ENCODE assay signal across 8 mouse cellular contexts in genomic region chr13:100744036-100744744, GRCm38 (mm10). TPM values are rescaled to one million over a fixed set of nuclear protein-coding genes. Genes with fewer than 3 reads are reported as not detected.
A peak's percentile ranks its signal among the peaks of the same experiment; 100 is the strongest.
DNase-seq lines count a peak whose midpoint lies in the region; ATAC-seq and TF ChIP-seq lines count a peak whose summit lies in the region.

Gene Mrps36, minus strand, starts transcription at chr13:100744659.

- DNase-seq in 3134 (ENCODE audit: extremely low read depth, insufficient read length, low spot score): peak; percentile 91
- DNase-seq in adrenal gland, postnatal 36 days: peak; percentile 96 to 98
- DNase-seq in heart, adult 2 months: peak; percentile 94 to 95
- DNase-seq in kidney, adult 8-10 months: peak; percentile 96 to 97
- DNase-seq in spleen, postnatal 10 days (ENCODE audit: low spot score in 2 of 2): peak; percentile 94 to 97

- TF ChIP-seq EP300 in heart, adult 2 months (IDR thresholded peaks at IDR 0.05; ENCODE audit: insufficient read depth, low read depth, low read length): peak; percentile 26; the same call in 1 of the 2 replicates

- H3K27ac ChIP-seq in embryonic facial prominence, embryonic 13.5 days: peak within 1 kb of the TSS; percentile 93
- H3K27ac ChIP-seq in heart, adult 2 months: peak within 1 kb of the TSS; percentile 97
- H3K27ac ChIP-seq in limb, embryonic 13.5 days: peak within 1 kb of the TSS; percentile 87
- peak within 1 kb of the TSS; percentile 97 for H3K27ac ChIP-seq in midbrain, embryonic 16.5 days (ENCODE audit: low read length)

- H3K4me2 ChIP-seq in embryonic facial prominence, embryonic 13.5 days: peak within 1 kb of the TSS; percentile 67
- peak within 1 kb of the TSS; percentile 66 for H3K4me2 ChIP-seq in limb, embryonic 13.5 days (replicated peaks)
- H3K4me2 ChIP-seq in midbrain, embryonic 16.5 days (ENCODE audit: low read length): peak within 1 kb of the TSS; percentile 56

- peak within 1 kb of the TSS; percentile 85 for H3K9ac ChIP-seq in embryonic facial prominence, embryonic 13.5 days
- peak within 1 kb of the TSS; percentile 88 for H3K9ac ChIP-seq in heart, adult 2 months (ENCODE audit: low read depth, low read length)
- H3K9ac ChIP-seq in limb, embryonic 13.5 days: peak within 1 kb of the TSS; percentile 78
- peak within 1 kb of the TSS; percentile 94 for H3K9ac ChIP-seq in midbrain, embryonic 16.5 days (ENCODE audit: low read depth, low read length)

- H3K27me3 ChIP-seq in embryonic facial prominence, embryonic 13.5 days: no peaks in the 10 kb centered on the region
- H3K27me3 ChIP-seq in heart, adult 2 months (ENCODE audit: control insufficient read depth, insufficient read depth, low read length): no peaks in the 10 kb centered on the region
- H3K27me3 ChIP-seq in limb, embryonic 13.5 days: no peaks in the 10 kb centered on the region
- H3K27me3 ChIP-seq in midbrain, embryonic 16.5 days (ENCODE audit: control insufficient read depth, insufficient read depth, low read depth, low read length): no peaks in the 10 kb centered on the region

- WGBS in embryonic facial prominence, embryonic 13.5 days: under 1% methylated on average over 52 of the region's 52 CpGs
- WGBS in heart, adult 2 months: under 1% methylated on average over 52 of the region's 52 CpGs
- under 1% methylated on average over 51 of the region's 52 CpGs for WGBS in limb, embryonic 13.5 days
- under 1% methylated on average over 52 of the region's 52 CpGs for whole genome bisulfite sequencing in midbrain, embryonic 16.5 days

- intact Hi-C loops in heart, adult 2 months (cut with DNase I): loop anchor here (1.0 to 2.0 kb wide), 3 partner anchors 13 to 89 kb away; partner anchors contain the start of genes Ccnb1 and Slc30a5

- no peaks in the 10 kb centered on the region for H3K36me3 ChIP-seq in embryonic facial prominence, embryonic 13.5 days
- H3K36me3 ChIP-seq in heart, adult 2 months (ENCODE audit: control insufficient read depth, insufficient read depth, low read length): peaks cover 2% of the 10 kb centered on the region
- no peaks in the 10 kb centered on the region for H3K36me3 ChIP-seq in limb, embryonic 13.5 days
- 0 out of 2 replicates have a peak, but pooled peaks cover 2% of the 10 kb centered on the region for H3K36me3 ChIP-seq in midbrain, embryonic 16.5 days (ENCODE audit: control insufficient read depth, insufficient read depth, low read length)

- ATAC-seq in embryonic facial prominence, embryonic 13.5 days (ENCODE audit: insufficient number of reproducible peaks, insufficient read depth, low FRiP score, low TSS enrichment, low read depth): peak; percentile 89
- peak; percentile 96 for ATAC-seq in limb, embryonic 13.5 days (ENCODE audit: low FRiP score, low read depth)
- peak; percentile 97 for ATAC-seq in midbrain, embryonic 16.5 days

- no peaks in the 10 kb centered on the region for H3K9me3 ChIP-seq in embryonic facial prominence, embryonic 13.5 days
- H3K9me3 ChIP-seq in limb, embryonic 13.5 days: no peaks in the 10 kb centered on the region
- no peaks in the 10 kb centered on the region for H3K9me3 ChIP-seq in midbrain, embryonic 16.5 days (replicated peaks; ENCODE audit: control insufficient read depth, low read length, poor library complexity, severe bottlenecking)

- H3K4me3 ChIP-seq in embryonic facial prominence, embryonic 13.5 days: peak within 1 kb of the TSS; percentile 79
- H3K4me3 ChIP-seq in heart, adult 2 months: peak within 1 kb of the TSS; percentile 100
- H3K4me3 ChIP-seq in limb, embryonic 13.5 days: peak within 1 kb of the TSS; percentile 70
- peak within 1 kb of the TSS; percentile 80 for H3K4me3 ChIP-seq in midbrain, embryonic 16.5 days (ENCODE audit: low read depth, low read length)

- peak; percentile 83 for TF ChIP-seq POLR2A in heart, adult 2 months (IDR thresholded peaks at IDR 0.05; ENCODE audit: insufficient read depth, low read depth, low read length)

- H3K4me1 ChIP-seq in embryonic facial prominence, embryonic 13.5 days: peaks cover 12% of the 10 kb centered on the region
- peaks cover 2% of the 10 kb centered on the region for H3K4me1 ChIP-seq in heart, adult 2 months (ENCODE audit: control insufficient read depth, insufficient read depth, low read length)
- H3K4me1 ChIP-seq in limb, embryonic 13.5 days: peaks cover 12% of the 10 kb centered on the region
- peaks cover 14% of the 10 kb centered on the region for H3K4me1 ChIP-seq in midbrain, embryonic 16.5 days (ENCODE audit: control insufficient read depth, insufficient read depth, low read length)

- TF ChIP-seq CTCF in heart, adult 2 months (IDR thresholded peaks at IDR 0.05): 0 out of 2 replicates have a peak, but pooled peaks have one; percentile 16

- H3K79me2 ChIP-seq in heart, adult 2 months (replicated peaks; ENCODE audit: control insufficient read depth, insufficient read depth, low read length): no peaks in the 10 kb centered on the region

RNA-seq across cellular contexts. Expression of gene Mrps36, which starts in this region (rescaled TPM):
- total RNA-seq in adrenal gland, postnatal 36 days (2021): 100 to 1,000 TPM; 116 to 122 TPM
- polyA plus RNA-seq in embryonic facial prominence, embryonic 13.5 days (2015; fragmentation: Nextera tagmentation; extraction: Ambion mirVana): 123 and 141 TPM in 2 replicates
- total RNA-seq in heart, adult 2 months (2021): 100 to 1,000 TPM; 185 to 206 TPM
- polyA plus RNA-seq in heart, adult 2 months (2012; rRNA removed): 161 and 254 TPM in 2 replicates
- 100.0 and 102 TPM in 2 replicates for polyA plus RNA-seq in limb, embryonic 13.5 days (2015; fragmentation: Nextera tagmentation; extraction: Ambion mirVana)
- 116 and 130 TPM in 2 replicates for polyA plus RNA-seq in midbrain, embryonic 16.5 days (2015; fragmentation: Nextera tagmentation; extraction: Ambion mirVana)

Comparison
In these comparisons a context has a peak if more than half of its experiments do, and no peak if none do; other contexts are left out.
1. Peak in every context shown above with its lines: DNase-seq, ATAC-seq, H3K4me3 ChIP-seq and H3K27ac ChIP-seq.